Mouse (Mus musculus): Measurements from ENCODE around the gene Bnip3.

Gene Bnip3

DNA sequence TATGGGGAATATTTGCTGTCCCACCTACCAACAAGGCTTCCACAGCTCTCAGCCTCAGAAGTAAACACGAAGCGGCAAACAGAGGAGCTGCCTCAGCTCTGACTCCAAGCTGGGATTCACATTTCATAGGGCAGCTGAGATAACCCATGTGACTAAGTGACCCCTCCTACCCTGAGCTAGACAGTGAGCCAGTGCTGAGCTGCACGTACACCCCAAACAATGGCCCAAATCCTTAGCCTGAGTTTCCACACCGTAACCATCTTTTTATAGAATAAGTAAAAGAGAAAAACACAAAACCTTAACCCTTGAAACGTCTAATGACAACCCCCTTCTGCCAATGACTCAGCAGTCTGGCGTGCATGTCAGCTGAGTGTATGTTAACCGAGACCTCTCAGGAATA is 2.3 kb downstream of the Bnip3 start:
- ATAC-seq (ENCODE audit: insufficient number of reproducible peaks, low FRiP score, low TSS enrichment): no peak

GRCm38 (mm10) chr7:138906441-138906840 is 2.9 kb downstream of the Bnip3 start:
- ATAC-seq (ENCODE audit: insufficient number of reproducible peaks, low FRiP score, low TSS enrichment): no peak

DNA sequence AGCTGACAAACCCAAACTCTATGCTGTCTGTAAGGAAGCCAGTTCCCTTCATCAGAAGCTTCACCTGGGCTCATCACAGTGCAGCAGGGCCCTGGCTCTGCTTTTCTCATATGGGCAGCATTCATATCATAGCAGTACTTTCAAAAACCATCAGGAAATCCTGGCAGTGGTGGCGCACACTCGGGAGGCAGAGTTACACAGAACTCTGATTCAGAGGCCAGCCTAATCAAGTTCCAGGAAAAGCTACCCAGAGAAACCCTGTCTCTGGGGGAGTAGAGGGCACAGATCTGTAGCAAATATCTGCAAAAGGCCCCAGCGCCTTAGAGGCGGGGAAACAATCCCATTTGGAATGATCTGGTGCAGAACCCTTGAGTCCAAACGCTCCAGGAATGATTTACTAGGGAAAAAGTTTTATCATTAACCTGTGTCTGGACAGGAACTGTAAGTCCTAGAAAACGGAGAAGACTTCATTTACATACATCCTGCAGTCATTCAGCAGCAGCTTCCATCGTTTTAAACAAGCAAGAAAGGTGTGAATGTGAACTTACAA is 5.4 kb downstream of the Bnip3 start:
- no peak for ATAC-seq (ENCODE audit: insufficient number of reproducible peaks, low FRiP score, low TSS enrichment)

DNA sequence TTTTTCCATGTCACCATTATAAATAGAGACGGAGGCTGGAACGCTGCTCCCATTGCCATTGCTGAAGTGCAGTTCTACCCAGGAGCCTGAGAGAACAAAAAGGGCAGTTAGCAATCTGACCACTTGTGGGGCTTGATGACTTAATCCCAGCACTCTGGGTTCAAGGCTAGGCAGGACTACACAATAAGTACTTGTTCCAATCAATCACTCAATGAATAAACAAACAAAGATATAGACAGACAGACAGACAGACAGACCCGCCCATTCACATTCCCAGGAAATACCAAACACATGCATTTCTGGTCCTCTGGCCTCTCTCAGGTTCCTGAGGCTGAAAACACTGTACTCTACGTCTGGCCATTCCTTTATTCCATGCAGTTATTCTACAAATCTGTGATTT is 10.6 kb downstream of the Bnip3 start:
- no peak for ATAC-seq (ENCODE audit: insufficient number of reproducible peaks, low FRiP score, low TSS enrichment)

GRCm38 (mm10) chr7:138898122-138898521 is 11.2 kb downstream of the Bnip3 start:
- ATAC-seq (ENCODE audit: insufficient number of reproducible peaks, low FRiP score, low TSS enrichment): no peak

GRCm38 (mm10) chr7:138885365-138886289 is 23.7 kb downstream of the Bnip3 start:
- ATAC-seq (ENCODE audit: insufficient number of reproducible peaks, low FRiP score, low TSS enrichment): no peak

- no peak for ATAC-seq (ENCODE audit: insufficient number of reproducible peaks, low FRiP score, low TSS enrichment)
These were observed 25.6 kb downstream of the Bnip3 start for GRCm38 (mm10) chr7:138883724-138884123.

GRCm38 (mm10) chr7:138875031-138875430 is 34.3 kb downstream of the Bnip3 start:
- no peak for ATAC-seq (ENCODE audit: insufficient number of reproducible peaks, low FRiP score, low TSS enrichment)

- no peak for ATAC-seq (ENCODE audit: insufficient number of reproducible peaks, low FRiP score, low TSS enrichment)
These were observed 36.4 kb downstream of the Bnip3 start for GRCm38 (mm10) chr7:138872956-138873355.

DNA sequence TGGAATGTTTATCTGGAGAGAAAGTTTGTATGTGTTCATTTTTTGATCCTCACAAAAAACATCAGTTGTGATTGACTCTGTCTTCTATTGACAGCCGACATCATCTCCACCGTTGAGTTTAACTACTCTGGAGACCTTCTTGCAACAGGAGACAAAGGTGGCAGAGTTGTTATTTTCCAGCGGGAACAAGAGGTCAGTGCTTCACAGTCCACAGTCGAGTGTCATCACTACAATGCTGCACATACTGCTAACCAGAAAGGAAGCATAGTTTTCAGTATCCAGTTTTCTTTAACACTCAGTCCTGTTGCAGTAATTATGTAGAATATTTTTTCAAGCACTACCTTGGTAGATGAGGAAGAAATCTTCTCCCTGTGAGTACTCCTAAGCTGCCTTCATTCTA is 41.0 kb downstream of the Bnip3 start:
- ATAC-seq (ENCODE audit: insufficient number of reproducible peaks, low FRiP score, low TSS enrichment): no peak

DNA sequence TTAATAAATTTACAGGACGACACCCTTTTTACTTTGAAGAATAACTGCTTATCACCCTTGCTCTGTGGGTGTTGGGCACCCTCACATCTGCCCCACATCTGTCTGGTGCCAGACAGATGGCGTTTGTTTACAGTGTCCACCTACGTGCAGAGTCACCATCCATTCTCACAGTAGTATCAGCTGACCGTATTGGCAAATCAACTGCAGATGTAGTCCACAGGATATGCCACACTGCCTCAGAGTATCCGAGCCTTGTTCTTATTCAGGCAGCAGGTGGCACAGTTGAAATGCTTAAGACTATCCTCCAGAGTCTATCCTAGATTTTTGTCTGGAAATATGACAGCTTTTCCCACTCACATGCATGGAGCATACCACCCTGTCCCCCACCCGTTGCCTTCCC is 42.0 kb downstream of the Bnip3 start:
- ATAC-seq (ENCODE audit: insufficient number of reproducible peaks, low FRiP score, low TSS enrichment): no peak

DNA sequence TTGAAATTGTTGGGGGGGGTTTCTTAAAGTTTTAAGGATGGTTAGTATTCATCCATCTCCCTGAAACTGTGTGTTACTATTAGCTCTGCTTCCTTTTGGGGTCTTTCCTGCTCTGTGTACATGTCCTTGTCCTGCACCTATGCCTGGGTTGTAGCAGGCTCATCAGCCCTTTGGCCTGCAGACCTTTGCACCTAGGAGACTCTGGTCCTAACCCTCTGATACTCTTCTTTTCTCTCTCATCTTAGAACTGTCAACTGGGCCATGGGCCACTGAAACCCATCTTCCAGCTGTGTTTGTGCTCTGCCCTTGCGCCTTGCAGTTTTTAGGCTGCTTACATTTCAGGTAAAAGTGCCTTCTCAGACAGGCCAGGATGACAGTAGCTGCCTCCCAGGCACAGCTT is 44.5 kb downstream of the Bnip3 start:
- ATAC-seq (ENCODE audit: insufficient number of reproducible peaks, low FRiP score, low TSS enrichment): no peak

DNA sequence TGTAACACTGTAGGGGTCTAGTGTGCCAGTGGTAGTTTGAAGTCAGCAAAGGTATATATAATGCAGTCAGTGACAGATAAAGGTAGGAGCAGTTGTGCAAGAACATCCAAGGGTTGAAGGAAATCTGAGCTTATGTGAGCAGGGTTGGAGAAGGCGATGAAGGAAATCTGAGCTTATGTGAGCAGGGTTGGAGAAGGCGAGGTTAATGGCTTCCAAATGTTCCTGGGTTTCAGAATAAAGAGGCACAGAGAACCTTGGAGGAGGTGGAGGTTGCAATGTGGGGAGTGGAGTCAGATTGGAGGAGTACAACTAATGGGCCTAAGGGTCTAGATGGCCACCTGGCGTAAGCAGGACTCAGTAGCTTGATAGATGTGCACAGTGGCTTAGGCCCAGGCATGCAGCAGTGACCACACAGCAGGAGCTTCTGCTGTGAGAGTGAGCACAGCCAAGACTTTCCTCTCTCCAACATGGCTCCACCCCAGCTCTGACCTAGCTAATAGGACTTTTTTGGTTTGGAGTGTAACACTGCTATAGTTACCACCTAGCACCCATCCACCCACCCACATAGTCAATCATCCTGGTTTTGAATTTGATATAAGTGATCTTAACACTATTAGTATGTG is 45.3 kb downstream of the Bnip3 start:
- peak; percentile 61 for ATAC-seq (ENCODE audit: insufficient number of reproducible peaks, low FRiP score, low TSS enrichment)

DNA sequence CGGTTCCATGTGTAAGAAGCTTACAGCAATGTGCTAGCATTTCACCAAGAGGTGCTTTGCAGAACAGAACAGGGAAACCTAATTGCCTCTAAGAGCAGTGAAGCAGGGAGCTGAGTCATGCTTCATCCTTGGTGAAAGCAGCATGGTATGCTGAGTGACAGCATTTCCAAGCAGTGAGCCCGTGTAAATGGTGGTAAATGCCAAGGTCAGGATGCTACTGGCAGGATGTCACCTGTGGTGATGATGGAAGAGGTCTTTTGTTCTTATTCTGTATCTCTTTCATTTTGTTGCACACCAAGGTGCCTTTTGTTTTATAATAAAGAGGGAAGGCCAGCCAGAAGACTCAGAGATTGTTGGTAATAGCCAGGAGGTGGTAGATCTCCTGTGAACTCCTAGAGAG is 52.6 kb downstream of the Bnip3 start:
- no peak for ATAC-seq (ENCODE audit: insufficient number of reproducible peaks, low FRiP score, low TSS enrichment)

GRCm38 (mm10) chr7:138854201-138854600 is 55.1 kb downstream of the Bnip3 start:
- ATAC-seq (ENCODE audit: insufficient number of reproducible peaks, low FRiP score, low TSS enrichment): no peak

DNA sequence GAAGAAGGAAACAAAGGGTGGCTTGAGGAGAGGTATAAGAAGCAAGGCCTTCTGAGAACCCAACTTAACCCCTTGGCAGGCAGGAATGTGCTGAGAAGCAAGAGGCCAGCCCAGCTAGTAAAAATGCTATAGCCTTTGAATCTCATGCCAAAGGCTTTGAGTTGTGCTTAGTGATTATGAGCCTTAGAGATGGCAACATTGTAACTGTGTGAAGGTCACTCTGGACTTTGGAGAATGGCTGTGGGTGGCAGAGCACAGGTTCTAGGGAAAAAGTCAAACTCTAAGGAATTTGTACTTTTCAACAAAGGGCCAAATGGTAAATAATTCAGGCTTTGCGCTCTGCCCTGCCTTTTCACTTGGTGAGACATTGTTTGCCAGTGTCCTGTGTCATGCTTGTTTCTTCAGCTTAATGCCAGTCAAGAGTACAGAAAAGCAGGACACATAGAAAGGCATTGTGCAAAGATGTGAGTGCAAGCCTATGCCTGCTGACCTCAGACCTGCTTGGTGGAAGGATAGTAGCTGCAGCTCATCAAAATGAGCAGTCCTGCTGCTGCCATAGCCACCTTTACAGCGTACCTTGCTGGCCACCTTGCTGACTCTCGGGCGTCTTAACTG is 55.8 kb downstream of the Bnip3 start:
- ATAC-seq (ENCODE audit: insufficient number of reproducible peaks, low FRiP score, low TSS enrichment): no peak

DNA sequence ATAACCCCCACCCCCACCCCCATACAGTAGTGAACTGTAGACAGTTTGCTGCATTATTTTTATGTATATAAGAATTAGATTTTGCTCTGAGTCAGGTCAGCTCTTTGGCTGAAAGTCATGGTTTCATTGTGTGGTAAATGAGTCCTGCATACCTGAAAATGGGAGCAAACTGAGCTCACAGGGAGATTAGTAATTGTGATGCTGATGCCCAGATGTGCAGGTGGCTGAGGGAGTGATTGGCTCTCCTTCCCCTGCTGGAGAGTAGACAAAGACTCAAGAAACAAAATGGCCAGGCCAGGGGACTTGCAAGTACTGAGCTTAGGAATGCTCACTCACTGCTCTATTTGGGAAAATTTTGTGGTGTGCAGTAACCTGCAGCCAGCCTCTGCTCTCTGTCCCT is 59.2 kb downstream of the Bnip3 start:
- ATAC-seq (ENCODE audit: insufficient number of reproducible peaks, low FRiP score, low TSS enrichment): no peak

GRCm38 (mm10) chr7:138848028-138848920 is 61.0 kb downstream of the Bnip3 start:
- ATAC-seq (ENCODE audit: insufficient number of reproducible peaks, low FRiP score, low TSS enrichment): no peak

- ATAC-seq (ENCODE audit: insufficient number of reproducible peaks, low FRiP score, low TSS enrichment): no peak
These were observed 61.8 kb downstream of the Bnip3 start for GRCm38 (mm10) chr7:138847316-138848027.
